Comparison of ENCODE assay signal across 8 mouse cellular contexts in the genomic region with DNA sequence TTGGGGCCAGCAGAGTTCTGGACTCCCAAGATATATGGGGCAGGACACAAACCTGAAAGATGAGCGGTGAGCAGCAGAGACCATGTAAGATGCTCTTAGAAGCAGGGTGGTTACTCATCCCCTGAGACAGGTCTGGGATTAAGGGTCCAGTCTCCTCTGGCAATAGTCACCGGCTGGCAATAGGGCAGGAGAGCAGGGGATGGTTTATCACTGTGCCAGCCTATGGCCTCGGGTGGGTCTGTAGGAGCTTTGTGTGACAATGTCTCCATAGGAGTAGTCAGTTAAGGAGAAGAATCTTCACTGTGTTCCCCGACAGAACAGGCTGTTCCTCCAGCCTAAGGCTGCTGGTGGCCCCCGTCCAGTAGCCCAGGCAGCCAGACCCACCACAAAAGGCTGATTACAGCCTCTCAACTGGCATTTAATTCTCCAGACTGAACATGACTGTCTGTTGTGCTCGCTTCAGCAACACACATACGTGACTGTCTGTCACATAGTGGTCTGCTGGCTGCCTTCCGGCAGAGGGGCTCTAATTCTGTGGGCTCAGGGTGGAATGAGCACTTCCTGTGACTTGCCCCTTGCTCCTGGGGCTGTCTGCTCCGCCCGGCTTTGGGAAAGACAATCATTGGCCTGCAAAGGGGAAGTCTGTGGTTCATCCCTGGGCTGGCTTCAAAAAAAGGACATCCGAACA. TPM values are rescaled to one million over a fixed set of nuclear protein-coding genes. Genes with fewer than 3 reads are reported as not detected.
DNase-seq lines count a peak whose midpoint lies in the region; ATAC-seq and TF ChIP-seq lines count a peak whose summit lies in the region.

No protein-coding gene starts in this region.

- no peaks in the 10 kb centered on the region for H3K27me3 ChIP-seq in heart, adult 2 months (ENCODE audit: control insufficient read depth, insufficient read depth, low read length)
- no peaks in the 10 kb centered on the region for H3K27me3 ChIP-seq in MEL (ENCODE audit: control insufficient read depth in 1 of 2, insufficient read depth in 2 of 2, low read length in 2 of 2)
- H3K27me3 ChIP-seq in heart, embryonic 14.5 days (ENCODE audit: control insufficient read depth, insufficient read depth, low read length) = no peaks in the 10 kb centered on the region
- H3K27me3 ChIP-seq in liver, embryonic 15.5 days = no peaks in the 10 kb centered on the region

- peak overlapping the region; percentile 92 for H3K4me2 ChIP-seq in heart, embryonic 14.5 days (ENCODE audit: low read length)
- H3K4me2 ChIP-seq in liver, embryonic 15.5 days = peak overlapping the region; percentile 94

- peak; percentile 42 for DNase-seq in heart, adult 2 months
- no peak for DNase-seq in heart, postnatal 14 days
- peak; percentile 46 for DNase-seq in MEL (ENCODE audit: low read depth, low spot score)
- DNase-seq in retina, postnatal 1 day = no peak
- no peak for DNase-seq in frontal cortex, postnatal 36 days (ENCODE audit: low spot score in 2 of 2)

- no peak for TF ChIP-seq RAD21 in MEL (IDR thresholded peaks at IDR 0.05; ENCODE audit: low read depth, low read length)

- no peak for ATAC-seq in heart, embryonic 14.5 days (ENCODE audit: insufficient number of reproducible peaks, insufficient read depth, low FRiP score, low read depth)
- ATAC-seq in liver, embryonic 15.5 days (ENCODE audit: insufficient read depth) = no peak
- ATAC-seq in activated CD4-positive, CD25-positive, alpha-beta regulatory T cell, adult 4 months = no peak

- 9% methylated on average over 11 of the region's 11 CpGs for WGBS in heart, adult 2 months
- 55% methylated on average over 11 of the region's 11 CpGs for WGBS in heart, embryonic 14.5 days
- WGBS in liver, embryonic 15.5 days (ENCODE audit: insufficient replicate concordance) = 32% methylated on average over 11 of the region's 11 CpGs

- H3K27ac ChIP-seq in heart, adult 2 months = peak overlapping the region; percentile 100
- H3K27ac ChIP-seq in MEL (ENCODE audit: control insufficient read depth, low read depth, low read length) = peak overlapping the region; percentile 45
- peak overlapping the region; percentile 25 to 99; a peak in 3 of 4 replicates for H3K27ac ChIP-seq in heart, embryonic 14.5 days (replicated peaks in 1 of 2; ENCODE audit: control insufficient read depth in 1 of 2, insufficient read depth in 1 of 2, low read depth in 2 of 2, low read length in 2 of 2)
- H3K27ac ChIP-seq in liver, embryonic 15.5 days (replicated peaks) = peak overlapping the region; percentile 38

- no peak for TF ChIP-seq EP300 in heart, adult 2 months (IDR thresholded peaks at IDR 0.05; ENCODE audit: insufficient read depth, low read depth, low read length)
- TF ChIP-seq EP300 in MEL (IDR thresholded peaks at IDR 0.05; ENCODE audit: low read depth in 1 of 2, low read length in 2 of 2) = peak in 1 of 2 experiments; percentile 8; a peak in 1 of 4 replicates

- peaks cover 7% of the 10 kb centered on the region for H3K79me2 ChIP-seq in heart, adult 2 months (replicated peaks; ENCODE audit: control insufficient read depth, insufficient read depth, low read length)
- peaks cover 26% of the 10 kb centered on the region for H3K79me2 ChIP-seq in MEL (ENCODE audit: control insufficient read depth, insufficient read depth, low read length, poor library complexity)

- peak overlapping the region; percentile 37 for H3K9ac ChIP-seq in heart, adult 2 months (ENCODE audit: low read depth, low read length)
- H3K9ac ChIP-seq in MEL (ENCODE audit: control insufficient read depth, low read depth, low read length, poor library complexity, severe bottlenecking) = peak overlapping the region; percentile 31
- peak overlapping the region; percentile 100 for H3K9ac ChIP-seq in heart, embryonic 14.5 days (ENCODE audit: low read length)
- H3K9ac ChIP-seq in liver, embryonic 15.5 days = no peak overlapping the region

- intact Hi-C loops in heart, adult 2 months (cut with DNase I) = loop anchor here (2.0 kb wide), 1 partner anchor 13 kb away; the partner anchor contains the start of gene Tssc4
- intact Hi-C loops in heart, postnatal 14 days (cut with DNase I) = no loop called here

- no peak for TF ChIP-seq CTCF in heart, adult 2 months (IDR thresholded peaks at IDR 0.05)
- no peak for TF ChIP-seq CTCF in MEL (IDR thresholded peaks at IDR 0.05 in 2 of 3, conservative IDR thresholded peaks at IDR 0.05 in 1 of 3; ENCODE audit: control insufficient read depth in 1 of 3, insufficient read depth in 1 of 3, low read depth in 2 of 3, low read length in 3 of 3, poor library complexity in 1 of 3, severe bottlenecking in 1 of 3)

- peaks cover 15% of the 10 kb centered on the region for H3K36me3 ChIP-seq in heart, adult 2 months (ENCODE audit: control insufficient read depth, insufficient read depth, low read length)
- peaks cover 0 to 65% of the 10 kb centered on the region in 2 experiments; a peak in 2 of 4 replicates for H3K36me3 ChIP-seq in MEL (ENCODE audit: control insufficient read depth in 1 of 2, insufficient read depth in 2 of 2, low read length in 2 of 2)
- H3K36me3 ChIP-seq in heart, embryonic 14.5 days (ENCODE audit: control insufficient read depth, insufficient read depth, low read length) = peaks cover 46% of the 10 kb centered on the region
- H3K36me3 ChIP-seq in liver, embryonic 15.5 days (replicated peaks) = no peaks in the 10 kb centered on the region; the same call in 1 of the 2 replicates

- H3K9me3 ChIP-seq in MEL (replicated peaks; ENCODE audit: insufficient read depth, low read length) = no peaks in the 10 kb centered on the region
- H3K9me3 ChIP-seq in heart, embryonic 14.5 days (ENCODE audit: control insufficient read depth, low read length) = no peaks in the 10 kb centered on the region
- no peaks in the 10 kb centered on the region for H3K9me3 ChIP-seq in liver, embryonic 15.5 days (replicated peaks)

- H3K4me1 ChIP-seq in heart, adult 2 months (ENCODE audit: control insufficient read depth, insufficient read depth, low read length) = peaks cover 52% of the 10 kb centered on the region
- peaks cover 45 to 68% of the 10 kb centered on the region in 2 experiments for H3K4me1 ChIP-seq in MEL (ENCODE audit: control insufficient read depth in 1 of 2, insufficient read depth in 2 of 2, low read length in 2 of 2)
- peaks cover 56 to 74% of the 10 kb centered on the region in 2 experiments for H3K4me1 ChIP-seq in heart, embryonic 14.5 days (ENCODE audit: control insufficient read depth in 2 of 2, insufficient read depth in 2 of 2, low read length in 2 of 2)
- H3K4me1 ChIP-seq in liver, embryonic 15.5 days (replicated peaks) = peaks cover 95% of the 10 kb centered on the region

- peak overlapping the region; percentile 77 for H3K4me3 ChIP-seq in heart, adult 2 months
- no peak overlapping the region for H3K4me3 ChIP-seq in MEL (ENCODE audit: control insufficient read depth in 1 of 2, insufficient read depth in 1 of 2, low read depth in 2 of 2, low read length in 2 of 2)
- H3K4me3 ChIP-seq in heart, embryonic 14.5 days (ENCODE audit: control insufficient read depth in 1 of 2, insufficient read depth in 1 of 2, low read depth in 1 of 2, low read length in 2 of 2) = peak overlapping the region; percentile 67 to 100
- H3K4me3 ChIP-seq in liver, embryonic 15.5 days (replicated peaks) = peak overlapping the region; percentile 13; the same call in 1 of the 2 replicates

- 0 out of 2 replicates have a peak, but pooled peaks have one; percentile 23 for TF ChIP-seq POLR2A in heart, adult 2 months (IDR thresholded peaks at IDR 0.05; ENCODE audit: insufficient read depth, low read depth, low read length)
- 0 out of 4 replicates have a peak, but pooled peaks of 1 of the 2 experiments have one; percentile 17 for TF ChIP-seq POLR2A in MEL (IDR thresholded peaks at IDR 0.05; ENCODE audit: control insufficient read depth in 1 of 2, insufficient read depth in 1 of 2, low read depth in 1 of 2, low read length in 2 of 2, poor library complexity in 1 of 2)

RNA-seq across cellular contexts. Expression of gene Cd81, which starts 3.1 kb away (rescaled TPM):
- 100 to 1,000 TPM; 424 to 434 TPM for total RNA-seq in heart, adult 2 months (2021)
- 641 and 822 TPM in 2 replicates for polyA plus RNA-seq in heart, adult 2 months (2012; rRNA removed)
- 100 to 1,000 TPM; 505 to 506 TPM for total RNA-seq in heart, postnatal 14 days (2021)
- 86.8 and 105 TPM in 2 replicates for total RNA-seq in MEL (2012; rRNA removed)
- polyA plus RNA-seq in MEL (2012; ENCODE audit: insufficient read depth in 1 of 2, insufficient read length in 2 of 2, low read depth in 1 of 2, low replicate concordance in 2 of 2, missing spikeins in 1 of 2) = 100 to 1,000 TPM in 1 of 2 experiments, not detected in 1; 133 TPM
- polyA plus RNA-seq in heart, embryonic 14.5 days (2014; fragmentation: Nextera tagmentation; extraction: Ambion mirVana) = 885 and 947 TPM in 2 replicates
- polyA plus RNA-seq in liver, embryonic 15.5 days (2015; fragmentation: Nextera tagmentation; extraction: Ambion mirVana) = 132 and 141 TPM in 2 replicates
- polyA plus RNA-seq in activated CD4-positive, CD25-positive, alpha-beta regulatory T cell, adult 4 months (2017; shearing (Covaris generic)) = 100 to 1,000 TPM; 155 to 235 TPM

RNA-seq across cellular contexts. Expression of gene Tssc4, which starts 13.4 kb away (rescaled TPM):
- total RNA-seq in heart, adult 2 months (2021) = 10 to 100 TPM; 13.6 to 14.8 TPM
- 33.2 and 36.9 TPM in 2 replicates for polyA plus RNA-seq in heart, adult 2 months (2012; rRNA removed)
- 10 to 100 TPM; 19.0 to 20.7 TPM for total RNA-seq in heart, postnatal 14 days (2021)
- 63.9 and 76.9 TPM in 2 replicates for total RNA-seq in MEL (2012; rRNA removed)
- 10 to 100 TPM in 1 of 2 experiments, not detected in 1; 75.6 TPM for polyA plus RNA-seq in MEL (2012; ENCODE audit: insufficient read depth in 1 of 2, insufficient read length in 2 of 2, low read depth in 1 of 2, low replicate concordance in 2 of 2, missing spikeins in 1 of 2)
- 31.3 and 41.1 TPM in 2 replicates for polyA plus RNA-seq in heart, embryonic 14.5 days (2014; fragmentation: Nextera tagmentation; extraction: Ambion mirVana)
- 38.5 and 44.2 TPM in 2 replicates for polyA plus RNA-seq in liver, embryonic 15.5 days (2015; fragmentation: Nextera tagmentation; extraction: Ambion mirVana)
- 10 to 100 TPM; 22.8 to 50.7 TPM for polyA plus RNA-seq in activated CD4-positive, CD25-positive, alpha-beta regulatory T cell, adult 4 months (2017; shearing (Covaris generic))

RNA-seq across cellular contexts. Expression of gene Trpm5, which starts 38.8 kb away (rescaled TPM):
- total RNA-seq in heart, adult 2 months (2021) = not detected
- 0.06 and 0.08 TPM in 2 replicates for polyA plus RNA-seq in heart, adult 2 months (2012; rRNA removed)
- under 1 TPM; 0.12 TPM for total RNA-seq in heart, postnatal 14 days (2021)
- 1.5 and 1.7 TPM in 2 replicates for total RNA-seq in MEL (2012; rRNA removed)
- polyA plus RNA-seq in MEL (2012; ENCODE audit: insufficient read depth in 1 of 2, insufficient read length in 2 of 2, low read depth in 1 of 2, low replicate concordance in 2 of 2, missing spikeins in 1 of 2) = 1 to 10 TPM in 1 of 2 experiments, not detected in 1; 1.9 TPM
- 3.9 and 4.4 TPM in 2 replicates for polyA plus RNA-seq in heart, embryonic 14.5 days (2014; fragmentation: Nextera tagmentation; extraction: Ambion mirVana)
- 0.43 and 0.91 TPM in 2 replicates for polyA plus RNA-seq in liver, embryonic 15.5 days (2015; fragmentation: Nextera tagmentation; extraction: Ambion mirVana)
- not detected for polyA plus RNA-seq in activated CD4-positive, CD25-positive, alpha-beta regulatory T cell, adult 4 months (2017; shearing (Covaris generic))

RNA-seq across cellular contexts. Expression of gene Kcnq1, which starts 50.5 kb away (rescaled TPM):
- 10 to 100 TPM; 32.4 to 34.2 TPM for total RNA-seq in heart, adult 2 months (2021)
- polyA plus RNA-seq in heart, adult 2 months (2012; rRNA removed) = 42.0 and 48.1 TPM in 2 replicates
- 10 to 100 TPM; 32.1 to 32.5 TPM for total RNA-seq in heart, postnatal 14 days (2021)
- total RNA-seq in MEL (2012; rRNA removed) = 0.85 and 0.96 TPM in 2 replicates
- polyA plus RNA-seq in MEL (2012; ENCODE audit: insufficient read depth in 1 of 2, insufficient read length in 2 of 2, low read depth in 1 of 2, low replicate concordance in 2 of 2, missing spikeins in 1 of 2) = under 1 TPM in 1 of 2 experiments, not detected in 1; 0.63 TPM
- polyA plus RNA-seq in heart, embryonic 14.5 days (2014; fragmentation: Nextera tagmentation; extraction: Ambion mirVana) = 28.1 and 31.1 TPM in 2 replicates
- 0.31 and 0.91 TPM in 2 replicates for polyA plus RNA-seq in liver, embryonic 15.5 days (2015; fragmentation: Nextera tagmentation; extraction: Ambion mirVana)
- not detected for polyA plus RNA-seq in activated CD4-positive, CD25-positive, alpha-beta regulatory T cell, adult 4 months (2017; shearing (Covaris generic))

RNA-seq across cellular contexts. Expression of gene Tspan32, which starts 50.8 kb away (rescaled TPM):
- total RNA-seq in heart, adult 2 months (2021) = 1 to 10 TPM in 1 of 2 experiments, under 1 TPM in 1; 0.44 to 1.3 TPM
- 1.8 and 1.9 TPM in 2 replicates for polyA plus RNA-seq in heart, adult 2 months (2012; rRNA removed)
- total RNA-seq in heart, postnatal 14 days (2021) = 1 to 10 TPM in 1 of 2 experiments, under 1 TPM in 1; 0.91 to 1.1 TPM
- 159 and 205 TPM in 2 replicates for total RNA-seq in MEL (2012; rRNA removed)
- 100 to 1,000 TPM in 1 of 2 experiments, 10 to 100 TPM in 1; 53.5 to 212 TPM for polyA plus RNA-seq in MEL (2012; ENCODE audit: insufficient read depth in 1 of 2, insufficient read length in 2 of 2, low read depth in 1 of 2, low replicate concordance in 2 of 2, missing spikeins in 1 of 2)
- polyA plus RNA-seq in heart, embryonic 14.5 days (2014; fragmentation: Nextera tagmentation; extraction: Ambion mirVana) = 2.3 and 2.7 TPM in 2 replicates
- polyA plus RNA-seq in liver, embryonic 15.5 days (2015; fragmentation: Nextera tagmentation; extraction: Ambion mirVana) = 80.3 and 82.2 TPM in 2 replicates
- polyA plus RNA-seq in activated CD4-positive, CD25-positive, alpha-beta regulatory T cell, adult 4 months (2017; shearing (Covaris generic)) = 100 to 1,000 TPM; 419 to 490 TPM

Comparison
In these comparisons a context has a peak if more than half of its experiments do, and no peak if none do; other contexts are left out.
1. DNase-seq: peak in heart, adult 2 months (2 of 2) and MEL (single experiment); none in heart, postnatal 14 days (0 of 2), retina, postnatal 1 day (single experiment) and frontal cortex, postnatal 36 days (0 of 2).
2. H3K27ac ChIP-seq: peak in every context shown above with its lines; median percentile 100 in heart, adult 2 months; 62 in heart, embryonic 14.5 days; 45 in MEL; 38 in liver, embryonic 15.5 days.
3. H3K4me3 ChIP-seq: peak in heart, adult 2 months (single experiment), heart, embryonic 14.5 days (2 of 2) and liver, embryonic 15.5 days (single experiment); none in MEL (0 of 2).